Mouse (Mus musculus) kidney, embryonic 14.5 days (tissue): ENCODE measurements around the gene Aff3. TPM values are rescaled to one million over a fixed set of nuclear protein-coding genes. Genes with fewer than 3 reads are reported as not detected.

Source experiments
- ATAC-seq: fragments of 200-750 bp; cut with Nextera tagmentation; 2 replicates; pipeline ENCODE4 v1.8.0; 2017; ENCODE audit warnings: moderate number of reproducible peaks, mild to moderate bottlenecking, moderate TSS enrichment, moderate library complexity; ENCODE audit not compliant: low FRiP score, low TSS enrichment
- H3K27ac ChIP-seq: fragments of 300-500 bp; sonication (generic); 2 replicates; pipeline ENCODE4 v1.5.1; 2014; ENCODE audit warnings: low read depth, mild to moderate bottlenecking, low read length, moderate library complexity, mixed read lengths
- H3K27me3 ChIP-seq: fragments of 300-500 bp; sonication (generic); 2 replicates; pipeline ENCODE4 v1.6.1; 2014; ENCODE audit warnings: mild to moderate bottlenecking, low read length; ENCODE audit not compliant: control insufficient read depth, insufficient read depth
- H3K36me3 ChIP-seq: fragments of 300-500 bp; sonication (generic); 2 replicates; pipeline ENCODE4 v1.6.1; 2014; ENCODE audit warnings: low read length, mixed read lengths; ENCODE audit not compliant: control insufficient read depth, insufficient read depth
- H3K4me1 ChIP-seq: fragments of 300-500 bp; sonication (generic); 2 replicates; pipeline ENCODE4 v1.6.1; 2014; ENCODE audit warnings: low read length, mixed read lengths; ENCODE audit not compliant: control insufficient read depth, insufficient read depth
- H3K4me2 ChIP-seq: fragments of 300-500 bp; sonication (generic); replicated peaks from 2 replicates; pipeline ENCODE4 v1.6.1; 2014; ENCODE audit warnings: low read depth, mild to moderate bottlenecking, low read length
- H3K4me3 ChIP-seq: fragments of 300-500 bp; sonication (generic); 2 replicates; pipeline ENCODE4 v1.5.1; 2014; ENCODE audit warnings: mild to moderate bottlenecking, low read length
- H3K9ac ChIP-seq: fragments of 300-500 bp; sonication (generic); 2 replicates; pipeline ENCODE4 v1.6.1; 2014; ENCODE audit warnings: low read depth, mild to moderate bottlenecking, low read length, moderate library complexity
- H3K9me3 ChIP-seq: fragments of 300-500 bp; sonication (generic); 2 replicates; pipeline ENCODE4 v1.6.1; 2016; ENCODE audit warnings: low read length; ENCODE audit not compliant: control insufficient read depth
- WGBS: fragments of 180-500 bp; shearing (Covaris S2); extraction: QIAGEN DNeasy Blood & Tissue Kit; methylation state at CpG from one replicate; pipeline ENCODE4 v1.1.7; 2014; 5-methylcytosine and 5-hydroxymethylcytosine counted together
- polyA plus RNA-seq: library from polyadenylated mRNA; unstranded; fragments of >200 nt; fragmentation: Nextera tagmentation; extraction: Ambion mirVana; gene quantifications from 2 replicates; pipeline ENCODE4 v1.2.1, GENCODE M21; 2014

Aff3 gene
- 8.4 and 11.9 TPM in 2 replicates for polyA plus RNA-seq

GRCm38 (mm10) chr1:38664777-38665176, at the start of gene Aff3:
Gene Aff3 (minus strand): TSS chr1:38664955.
- Histone ChIP-seq H3K36me3 (no peaks in the 10 kb centered on the region), H3K4me3 (no peak within 1 kb of the TSS), H3K4me2 (no peak within 1 kb of the TSS), H3K9ac (no peak within 1 kb of the TSS), H3K27ac (peak within 1 kb of the TSS; percentile 44; the same call in 1 of the 2 replicates), H3K4me1 (0 out of 2 replicates have a peak, but pooled peaks cover 3% of the 10 kb centered on the region), H3K27me3 (no peaks in the 10 kb centered on the region), H3K9me3 (no peaks in the 10 kb centered on the region)
- ATAC-seq = no peak
- WGBS = 72% methylated on average over 13 of the region's 13 CpGs

- Histone ChIP-seq H3K4me1 (no peaks in the 10 kb centered on the region), H3K9me3 (no peaks in the 10 kb centered on the region), H3K27ac (no peak overlapping the region), H3K36me3 (no peaks in the 10 kb centered on the region), H3K4me2 (no peak overlapping the region), H3K27me3 (no peaks in the 10 kb centered on the region), H3K4me3 (no peak overlapping the region), H3K9ac (no peak overlapping the region)
- ATAC-seq = no peak
- 62% methylated on average over 6 of the region's 6 CpGs for WGBS
Measured at GRCm38 (mm10) chr1:38700646-38701045, 35.9 kb upstream of the Aff3 start.

- Histone ChIP-seq H3K4me3 (no peak overlapping the region), H3K27me3 (no peaks in the 10 kb centered on the region), H3K9me3 (no peaks in the 10 kb centered on the region), H3K4me2 (no peak overlapping the region), H3K4me1 (no peaks in the 10 kb centered on the region), H3K36me3 (no peaks in the 10 kb centered on the region), H3K9ac (no peak overlapping the region), H3K27ac (no peak overlapping the region)
- no peak for ATAC-seq
- 87% methylated on average over 10 of the region's 10 CpGs for WGBS
Measured at GRCm38 (mm10) chr1:38699244-38699643, 34.5 kb upstream of the Aff3 start.

DNA sequence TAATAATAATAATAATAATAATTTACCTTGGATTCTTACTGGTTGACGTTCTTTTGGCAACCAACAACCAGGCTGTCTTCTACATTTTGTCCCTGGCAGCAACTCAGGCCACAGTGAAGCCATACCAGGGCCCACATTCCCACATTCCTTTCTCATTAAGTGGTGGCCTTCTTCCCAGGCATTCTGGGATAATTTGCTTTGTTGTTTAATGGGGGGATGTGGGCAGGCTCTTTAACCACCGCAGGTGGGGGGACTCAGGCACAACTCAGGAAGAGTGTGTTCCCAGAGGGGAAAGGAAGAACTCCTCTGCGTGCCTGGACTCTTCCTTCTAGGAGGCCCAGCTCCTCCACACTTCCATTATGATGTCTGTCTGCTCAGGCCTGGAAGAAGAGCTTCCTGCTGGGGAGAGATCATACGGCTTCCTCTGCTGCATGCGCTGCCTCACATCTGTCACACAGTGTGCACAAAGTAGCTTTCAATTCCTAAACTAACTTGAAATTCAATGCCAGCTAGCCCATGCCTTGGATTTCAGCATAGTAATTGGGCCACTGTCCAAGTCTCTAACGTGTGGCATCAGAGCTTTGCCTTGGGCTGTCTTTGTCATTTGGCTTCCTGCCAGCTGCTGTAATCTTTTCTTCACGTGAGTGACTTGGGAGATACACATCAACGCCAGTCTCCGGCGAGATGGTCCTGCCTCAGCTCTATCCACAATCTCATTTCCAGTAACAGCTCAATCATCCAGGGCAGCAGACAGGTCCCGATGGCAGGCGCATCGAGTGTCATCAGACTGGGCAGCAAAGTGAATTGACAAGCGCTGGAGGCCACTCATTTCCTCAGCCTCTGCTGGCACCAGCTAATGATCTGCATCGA, 31.3 kb upstream of the Aff3 start:
- Histone ChIP-seq H3K27ac (no peak overlapping the region), H3K36me3 (no peaks in the 10 kb centered on the region), H3K9me3 (no peaks in the 10 kb centered on the region), H3K9ac (no peak overlapping the region), H3K4me2 (no peak overlapping the region), H3K27me3 (no peaks in the 10 kb centered on the region), H3K4me1 (no peaks in the 10 kb centered on the region), H3K4me3 (no peak overlapping the region)
- no peak for ATAC-seq
- WGBS = 57% methylated on average over 15 of the region's 15 CpGs

DNA sequence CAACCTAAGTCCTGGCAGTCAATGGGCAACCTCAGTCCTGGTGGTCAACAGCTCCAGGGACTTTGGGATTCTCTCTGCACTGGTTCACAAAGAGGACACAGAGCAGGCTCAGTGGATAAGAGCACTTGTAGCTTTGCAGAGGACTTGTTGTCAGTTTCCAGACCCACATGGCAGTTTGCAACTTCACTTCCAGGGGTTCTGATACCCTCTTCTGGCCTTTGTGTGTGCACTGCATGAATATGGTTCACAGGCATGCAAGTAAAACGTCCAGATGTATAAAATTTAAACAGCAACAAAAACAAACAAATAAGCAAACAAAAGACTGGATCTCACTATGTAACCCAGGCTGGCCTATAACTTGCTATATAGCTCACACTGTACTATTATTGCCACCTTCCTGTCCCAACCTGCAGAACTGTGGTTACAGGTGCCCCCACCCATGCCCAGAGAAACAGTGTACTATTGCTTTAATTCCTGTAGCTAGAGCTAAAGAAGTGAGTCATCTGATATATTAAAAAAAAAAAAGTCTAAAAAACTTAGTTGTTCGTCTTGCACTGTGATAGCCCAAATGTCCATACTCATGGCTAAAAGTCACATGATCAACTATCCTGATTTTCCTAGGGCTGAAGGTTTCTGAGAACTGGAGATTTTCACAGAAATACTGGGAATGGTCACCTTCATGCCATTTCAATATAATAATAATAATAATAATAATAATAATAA, 30.5 kb upstream of the Aff3 start:
- no peaks in the 10 kb centered on the region for H3K4me1 ChIP-seq
- no peak overlapping the region for H3K27ac ChIP-seq
- H3K9ac ChIP-seq = no peak overlapping the region
- H3K4me2 ChIP-seq = no peak overlapping the region
- ATAC-seq = no peak
- H3K4me3 ChIP-seq = no peak overlapping the region
- 84% methylated on average over 2 of the region's 2 CpGs for WGBS
- no peaks in the 10 kb centered on the region for H3K27me3 ChIP-seq
- no peaks in the 10 kb centered on the region for H3K36me3 ChIP-seq
- H3K9me3 ChIP-seq = no peaks in the 10 kb centered on the region

GRCm38 (mm10) chr1:38694142-38694541, 29.4 kb upstream of the Aff3 start:
- WGBS = 78% methylated on average over 5 of the region's 5 CpGs
- no peaks in the 10 kb centered on the region for H3K36me3 ChIP-seq
- H3K9ac ChIP-seq = no peak overlapping the region
- ATAC-seq = no peak
- H3K4me1 ChIP-seq = no peaks in the 10 kb centered on the region
- H3K4me2 ChIP-seq = no peak overlapping the region
- no peaks in the 10 kb centered on the region for H3K27me3 ChIP-seq
- H3K9me3 ChIP-seq = no peaks in the 10 kb centered on the region
- H3K27ac ChIP-seq = no peak overlapping the region
- no peak overlapping the region for H3K4me3 ChIP-seq

DNA sequence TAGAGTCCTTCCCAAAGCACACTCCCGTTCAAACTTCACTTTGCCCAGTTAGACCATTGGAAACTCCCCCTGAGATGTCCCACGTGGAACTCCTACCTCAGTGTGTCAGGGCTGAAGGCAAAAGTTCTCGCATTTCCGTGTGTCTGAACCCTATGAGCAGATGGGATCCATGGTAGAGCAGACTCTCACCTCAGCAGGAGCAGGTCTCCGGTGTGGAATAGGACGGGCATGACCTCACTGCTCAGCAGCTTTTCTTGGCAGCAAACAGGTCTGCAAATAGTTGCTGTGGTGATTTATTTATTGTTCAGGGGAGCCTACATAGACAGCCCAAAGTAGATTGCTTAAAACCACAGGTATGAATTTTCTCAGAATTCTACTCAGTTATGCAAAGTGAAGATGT, 25.7 kb upstream of the Aff3 start:
- H3K9ac ChIP-seq = no peak overlapping the region
- H3K27ac ChIP-seq = no peak overlapping the region
- no peak overlapping the region for H3K4me2 ChIP-seq
- H3K4me3 ChIP-seq = no peak overlapping the region
- no peaks in the 10 kb centered on the region for H3K9me3 ChIP-seq
- H3K4me1 ChIP-seq = no peaks in the 10 kb centered on the region
- WGBS = 65% methylated on average over 6 of the region's 6 CpGs
- H3K27me3 ChIP-seq = no peaks in the 10 kb centered on the region
- H3K36me3 ChIP-seq = no peaks in the 10 kb centered on the region
- ATAC-seq = no peak

DNA sequence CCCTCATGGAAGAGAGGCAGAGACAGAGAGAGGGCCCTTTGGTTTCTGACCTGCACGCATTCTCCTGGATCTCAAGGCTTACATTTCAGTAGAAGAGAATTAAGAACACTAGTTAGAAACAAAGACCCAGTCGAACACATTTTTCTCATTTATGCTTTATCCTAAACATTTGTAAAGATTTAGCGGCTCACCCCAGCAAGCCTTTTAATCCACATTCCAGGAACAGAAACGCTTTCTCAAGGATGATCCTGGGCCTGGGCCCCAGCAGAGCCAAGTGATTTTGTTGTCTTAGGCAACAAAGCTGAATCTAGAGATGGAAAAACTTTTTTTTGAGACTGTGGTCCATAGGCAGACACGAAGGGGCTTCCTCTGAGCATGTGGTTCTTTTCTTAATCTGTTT, 23.5 kb upstream of the Aff3 start:
- WGBS = 82% methylated on average over 5 of the region's 5 CpGs
- no peaks in the 10 kb centered on the region for H3K9me3 ChIP-seq
- H3K4me3 ChIP-seq = no peak overlapping the region
- no peak overlapping the region for H3K4me2 ChIP-seq
- H3K9ac ChIP-seq = no peak overlapping the region
- no peaks in the 10 kb centered on the region for H3K27me3 ChIP-seq
- no peak for ATAC-seq
- no peaks in the 10 kb centered on the region for H3K4me1 ChIP-seq
- H3K36me3 ChIP-seq = no peaks in the 10 kb centered on the region
- no peak overlapping the region for H3K27ac ChIP-seq

- H3K36me3 ChIP-seq = no peaks in the 10 kb centered on the region
- no peak for ATAC-seq
- H3K27me3 ChIP-seq = no peaks in the 10 kb centered on the region
- no peaks in the 10 kb centered on the region for H3K9me3 ChIP-seq
- H3K4me1 ChIP-seq = no peaks in the 10 kb centered on the region
- no peak overlapping the region for H3K27ac ChIP-seq
- WGBS = 93% methylated on average over 5 of the region's 5 CpGs
- no peak overlapping the region for H3K4me2 ChIP-seq
- H3K9ac ChIP-seq = no peak overlapping the region
- H3K4me3 ChIP-seq = no peak overlapping the region
Measured at GRCm38 (mm10) chr1:38685706-38686105, 21.0 kb upstream of the Aff3 start.
